Mouse (Mus musculus) gastrocnemius, postnatal 14 days (tissue): ENCODE measurements at regions not wholly inside any gene's neighbourhood (a gene's known extent, or its start where the extent isn't known, plus 50 kb on each side); places are given as distances from the start of the nearest gene placed in this dataset.

Source experiments
- DNase-seq: peaks from one replicate; pipeline ENCODE4 v3.0.0; 2021; ENCODE audit warnings: mixed read lengths
- intact Hi-C: fragments of 180-260 bp; cut with DNase I; formaldehyde crosslinking; loops from one replicate; pipeline ENCODE4 v1.15.1; 2025; ENCODE audit warnings: low total_unique reads

DNA sequence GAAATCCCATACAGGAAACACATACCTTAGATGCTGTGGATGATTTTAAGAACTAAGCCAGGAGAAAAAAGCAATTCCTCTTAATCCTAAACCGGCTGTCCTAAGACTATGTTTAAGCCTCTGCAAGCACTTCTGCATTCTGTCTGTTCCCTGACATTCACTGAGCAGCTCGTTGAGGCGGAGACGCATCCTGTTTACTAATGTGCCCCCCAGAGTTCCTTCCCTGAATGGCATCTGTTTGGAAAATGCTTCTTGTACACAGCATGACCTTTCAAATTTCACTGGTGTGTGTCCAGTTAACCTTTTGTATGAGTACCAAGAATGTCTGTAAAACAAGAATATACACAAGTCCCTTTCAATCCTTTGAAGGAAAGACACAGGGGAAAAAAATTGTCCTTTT, 73.4 kb upstream of the Zdhhc17 start:
- intact Hi-C loops = loop anchor here (10.0 kb wide), 1 partner anchor 49 kb away; no protein-coding TSS in a partner anchor
- no peak for DNase-seq

GRCm38 (mm10) chr10:111080322-111080721, 70.4 kb upstream of the Zdhhc17 start:
- intact Hi-C loops = loop anchor here (10.0 kb wide), 1 partner anchor 46 kb away; no protein-coding TSS in a partner anchor
- DNase-seq = no peak

GRCm38 (mm10) chr10:111079051-111079450, 69.1 kb upstream of the Zdhhc17 start:
- no peak for DNase-seq
- intact Hi-C loops = no loop called here

DNA sequence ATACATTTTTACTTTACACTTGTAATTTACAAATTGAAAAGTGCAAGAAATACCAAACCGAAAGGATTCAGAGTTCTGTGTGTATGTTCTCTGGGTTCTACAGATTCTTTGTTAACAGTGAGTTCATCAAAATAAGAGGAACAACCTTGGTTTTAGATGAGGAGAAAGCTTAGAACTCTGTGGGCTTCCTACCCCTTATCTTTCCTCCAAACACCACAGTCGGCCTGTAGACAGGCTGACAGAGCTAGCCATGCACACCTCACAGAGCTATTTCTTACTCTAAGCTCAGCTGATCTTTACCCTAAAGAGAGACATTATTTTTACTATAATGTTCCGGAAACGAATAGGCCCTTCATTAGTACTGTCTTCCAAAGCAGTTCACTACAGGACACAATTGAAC, 67.7 kb upstream of the Zdhhc17 start:
- intact Hi-C loops = no loop called here
- no peak for DNase-seq

- intact Hi-C loops = no loop called here
- no peak for DNase-seq
These were observed 64.0 kb upstream of the Zdhhc17 start for GRCm38 (mm10) chr10:111073851-111074430.

- DNase-seq = no peak
- intact Hi-C loops = no loop called here
These were observed 63.3 kb upstream of the Zdhhc17 start for GRCm38 (mm10) chr10:111073262-111073661.

- no peak for DNase-seq
- intact Hi-C loops = no loop called here
These were observed 62.6 kb upstream of the Zdhhc17 start for GRCm38 (mm10) chr10:111072554-111072909.

GRCm38 (mm10) chr10:111071805-111072553, 62.0 kb upstream of the Zdhhc17 start:
- intact Hi-C loops = no loop called here
- DNase-seq = no peak

- DNase-seq = no peak
- intact Hi-C loops = no loop called here
These were observed 56.2 kb upstream of the Zdhhc17 start for GRCm38 (mm10) chr10:111066146-111066545.

DNA sequence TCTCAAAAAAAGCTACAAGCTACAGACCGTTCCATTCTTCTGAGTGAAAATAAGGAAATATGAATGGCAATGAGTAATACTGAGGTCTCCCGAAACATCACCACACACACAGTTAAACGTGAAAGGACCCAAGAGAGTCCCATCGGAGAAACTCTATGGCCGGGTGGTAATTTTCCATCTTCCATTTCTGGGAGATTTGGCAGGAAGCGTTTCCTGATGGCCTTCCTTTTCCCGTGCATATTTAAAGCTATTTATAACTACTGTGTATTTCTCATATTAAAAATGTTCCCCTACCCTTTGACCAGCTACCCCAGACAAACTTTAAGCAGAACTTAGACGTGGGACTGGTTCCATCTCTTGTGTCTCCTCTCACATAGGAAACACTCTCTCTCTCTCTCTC, 50.7 kb upstream of the Zdhhc17 start:
- intact Hi-C loops = no loop called here
- no peak for DNase-seq
